Mouse (Mus musculus) cerebellum, postnatal 36 days (tissue): Measurements from ENCODE around the gene Apopt1.

Experiments used
- DNase-seq, 2 experiments: peaks; one replicate each; pipeline ENCODE4 v3.0.0; 2021 to 2022; ENCODE audit warnings: mixed read lengths in 2 of 2

The Apopt1 gene

DNA sequence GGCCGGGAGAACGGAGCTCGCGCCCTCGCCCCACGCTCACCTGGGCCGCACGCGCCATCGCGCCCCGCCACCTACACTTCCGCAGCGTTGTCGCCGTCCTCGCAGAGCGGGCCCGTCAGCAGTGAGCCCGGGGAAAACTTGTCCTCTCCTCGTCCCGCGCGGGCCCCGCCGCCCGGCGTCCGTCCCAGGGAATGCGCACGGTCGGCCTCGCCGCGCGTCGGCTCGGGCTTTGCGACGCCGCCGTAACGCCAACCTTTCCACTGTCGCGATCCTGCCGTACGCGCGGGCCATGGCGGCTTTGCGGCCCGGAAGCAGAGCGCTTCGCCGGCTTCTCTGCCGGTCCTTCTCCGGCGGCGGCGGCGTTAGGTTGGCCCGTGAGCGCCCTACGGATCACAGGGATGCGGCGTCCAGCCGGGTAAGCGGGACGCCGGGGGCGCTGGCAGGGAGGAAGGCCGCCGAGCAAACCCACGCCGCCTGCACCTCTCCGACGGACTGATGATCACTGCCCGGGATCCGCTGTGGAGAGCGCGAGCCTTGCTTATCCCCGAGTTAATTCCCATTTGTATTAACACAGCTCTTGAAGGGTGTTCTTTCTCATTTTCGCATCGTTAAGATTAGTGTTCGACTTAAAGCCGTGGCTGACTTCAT is at the start of gene Apopt1, which contains the start of gene Bag5:
Gene Apopt1 (plus strand): TSS at position 258 of the 648 bp plus-strand sequence.
Gene Bag5 (minus strand): TSS at position 254 of the 648 bp plus-strand sequence.
- peak; percentile 94 to 95 for DNase-seq

DNA sequence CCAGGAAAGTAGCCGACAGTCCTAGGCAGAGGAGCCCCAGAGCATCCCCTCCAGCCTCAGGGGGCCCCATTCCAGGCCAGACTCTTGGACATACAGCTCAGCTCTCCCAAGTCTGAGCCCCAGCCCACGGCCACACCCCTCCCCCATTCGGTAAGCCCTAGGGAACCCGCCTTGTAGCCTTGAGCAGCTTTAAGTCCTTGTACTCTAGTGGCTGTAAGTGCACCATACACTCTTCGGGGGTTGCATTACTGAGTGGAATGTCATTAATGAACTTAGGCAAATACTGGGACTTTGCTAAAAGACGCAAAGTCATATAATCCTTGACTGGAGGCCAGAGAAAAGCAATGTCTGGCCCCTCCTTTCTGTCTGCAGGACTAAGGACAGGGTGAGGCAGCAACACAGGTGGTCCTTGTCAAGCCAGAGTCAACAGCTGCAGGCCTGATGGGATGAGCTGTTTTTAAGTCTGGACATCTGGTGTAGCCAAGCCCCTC is 48.9 kb upstream of the Apopt1 start:
- no peak for DNase-seq

DNA sequence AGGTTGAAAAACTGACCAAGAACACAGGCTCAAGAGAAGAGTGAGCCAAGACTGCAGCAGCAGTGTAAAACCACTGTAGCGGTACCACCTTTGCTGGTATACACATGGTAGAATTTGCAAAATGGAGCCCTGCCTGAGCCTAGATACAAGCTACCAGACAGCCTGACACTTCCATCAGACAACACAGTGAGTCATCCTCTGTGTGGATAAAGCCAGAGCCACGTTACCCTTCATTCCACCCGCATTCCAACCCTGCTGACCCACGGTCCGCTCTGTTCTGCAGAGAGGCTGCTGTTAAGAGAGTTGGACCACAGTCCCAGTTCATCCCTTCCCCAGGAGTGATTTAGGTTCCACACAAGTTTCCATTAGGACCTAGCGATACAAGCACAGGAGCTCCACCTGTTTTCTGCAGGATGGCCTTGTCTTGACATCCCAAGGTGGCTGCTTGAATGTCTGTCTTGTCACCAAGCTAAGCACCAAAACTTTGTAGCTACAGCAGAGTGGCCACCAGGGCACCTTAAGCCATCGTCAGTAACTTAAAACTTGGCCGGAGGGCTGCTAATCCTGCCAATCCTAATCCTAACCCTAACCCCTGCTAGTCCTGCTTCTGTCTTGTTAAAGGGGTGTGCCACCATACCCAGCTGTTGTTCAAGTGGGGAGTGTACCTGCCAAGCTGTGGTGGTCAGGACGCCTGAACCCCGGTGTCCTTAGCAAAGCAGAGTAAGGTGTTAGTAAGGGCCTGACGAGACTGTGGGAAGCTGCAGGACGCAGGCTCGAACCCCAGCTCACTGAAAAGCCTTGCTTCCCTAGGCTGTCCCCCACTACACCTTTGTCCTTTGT is 47.8 kb upstream of the Apopt1 start:
- no peak for DNase-seq

DNA sequence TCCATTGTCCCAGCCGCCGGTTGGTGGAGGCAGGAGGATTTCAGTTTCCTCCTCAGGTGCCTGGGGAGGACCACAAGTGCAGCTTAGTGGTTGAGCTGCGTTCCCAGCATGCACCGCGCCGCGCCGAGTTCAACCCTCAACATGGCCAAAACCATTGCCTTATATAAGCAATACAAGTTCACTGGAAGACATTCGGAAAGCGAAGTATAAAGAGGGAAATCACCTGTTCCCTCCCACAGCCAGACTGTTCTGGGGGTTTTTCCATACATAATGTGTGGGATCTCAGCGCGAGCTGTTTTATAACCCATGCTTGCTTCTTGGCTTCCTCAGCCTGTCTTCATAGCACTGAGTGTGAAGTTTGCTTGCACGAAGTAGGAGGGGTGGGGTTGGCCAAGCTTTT is 46.7 kb upstream of the Apopt1 start:
- no peak for DNase-seq

GRCm38 (mm10) chr12:111667421-111667820 is 45.6 kb upstream of the Apopt1 start:
- no peak for DNase-seq

DNA sequence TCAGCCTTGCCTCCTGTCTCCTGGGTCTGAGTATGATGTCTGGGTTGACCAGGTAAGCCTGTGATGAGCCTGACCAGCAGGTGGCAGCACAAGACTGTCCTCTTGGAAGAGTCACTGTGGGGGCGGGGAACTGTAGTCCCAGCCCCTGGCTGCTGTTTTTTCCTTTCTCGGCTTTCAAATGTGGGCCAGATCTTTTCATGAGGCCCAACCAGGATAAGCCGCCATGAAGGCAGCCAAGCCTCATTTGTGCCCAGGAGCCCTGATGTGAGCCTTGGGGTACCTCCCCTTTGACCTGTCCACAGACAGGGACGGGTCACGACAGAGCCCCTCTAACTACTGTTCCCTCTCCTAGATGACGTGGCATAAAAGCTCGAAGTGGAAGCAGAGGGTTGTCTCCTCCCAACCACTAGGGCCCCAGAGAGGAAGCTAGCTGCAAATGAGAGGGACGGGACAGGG is 44.6 kb upstream of the Apopt1 start:
- peak; percentile 98 to 99 for DNase-seq

GRCm38 (mm10) chr12:111669000-111669788 is 43.9 kb upstream of the Apopt1 start:
- DNase-seq, result peak in 1 of 2 experiments; percentile 48

DNA sequence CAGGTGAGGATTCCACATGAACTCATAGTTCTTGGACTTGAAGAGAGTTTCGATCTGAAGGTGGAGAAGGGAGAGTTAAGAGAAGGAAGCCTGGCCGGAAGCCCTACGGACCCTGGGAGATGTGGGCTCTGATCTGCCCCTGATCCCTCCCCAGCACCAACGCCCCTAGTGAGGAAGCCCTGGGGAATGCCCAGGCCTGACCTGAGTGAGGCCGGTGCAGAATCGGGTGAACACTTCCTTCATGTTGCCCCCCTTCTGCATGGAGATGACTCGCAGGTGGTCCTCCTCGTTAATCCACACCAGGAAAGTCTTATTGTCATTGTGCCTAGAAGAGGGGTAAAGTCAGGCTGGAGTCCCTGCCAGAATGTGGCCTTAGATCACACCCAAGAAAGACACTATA is 43.1 kb upstream of the Apopt1 start:
- DNase-seq, result no peak

DNA sequence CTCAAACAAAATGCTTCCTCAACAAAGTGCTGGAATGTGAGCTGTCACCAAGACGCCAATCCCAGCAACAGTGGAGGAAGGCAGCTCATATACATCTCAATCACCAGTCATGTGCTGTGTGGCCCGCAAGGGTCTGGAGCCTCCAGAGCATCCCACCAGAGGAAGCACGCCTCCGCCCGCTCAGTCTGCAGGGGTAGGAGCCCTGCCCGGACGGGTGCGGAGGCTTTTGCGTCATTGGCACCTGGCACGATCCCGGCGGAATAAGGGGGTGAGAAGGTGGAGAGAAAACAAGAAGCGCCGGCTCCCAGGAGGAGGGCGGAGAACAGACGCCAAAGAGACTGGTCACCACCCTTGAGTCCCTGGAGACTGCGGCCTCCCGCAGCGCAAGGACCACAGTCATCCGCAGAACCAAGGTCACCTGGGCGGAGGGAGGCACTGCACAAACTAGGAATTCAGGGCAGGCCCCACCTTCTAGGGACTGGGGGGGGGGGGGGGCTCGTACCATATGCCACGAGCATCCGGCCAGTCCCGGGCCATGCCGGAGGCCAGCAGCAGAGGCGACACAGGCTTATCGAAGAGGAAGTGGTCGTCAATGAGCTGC is 42.6 kb upstream of the Apopt1 start:
- peak; percentile 80 to 85 for DNase-seq

DNA sequence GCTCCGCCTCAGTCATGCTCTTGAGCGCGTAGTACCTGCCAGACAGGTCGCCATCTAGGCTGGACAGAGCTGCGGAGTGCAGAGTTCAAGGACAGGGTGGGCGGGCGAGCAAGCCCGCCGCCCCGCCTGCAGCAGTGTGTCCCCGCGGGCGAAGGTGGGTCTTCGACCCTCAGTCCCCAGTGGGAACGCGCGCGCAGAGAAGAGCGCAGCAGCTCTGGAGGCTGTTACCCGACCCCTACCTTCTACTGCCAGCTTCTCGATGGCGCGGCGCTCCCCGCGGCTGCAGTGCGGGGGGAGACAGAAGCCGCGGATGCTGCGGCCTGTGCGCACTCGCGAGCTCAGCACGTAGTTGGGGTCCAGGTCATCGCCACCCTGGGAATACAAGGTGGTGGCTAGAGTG is 42.1 kb upstream of the Apopt1 start:
- no peak for DNase-seq

DNA sequence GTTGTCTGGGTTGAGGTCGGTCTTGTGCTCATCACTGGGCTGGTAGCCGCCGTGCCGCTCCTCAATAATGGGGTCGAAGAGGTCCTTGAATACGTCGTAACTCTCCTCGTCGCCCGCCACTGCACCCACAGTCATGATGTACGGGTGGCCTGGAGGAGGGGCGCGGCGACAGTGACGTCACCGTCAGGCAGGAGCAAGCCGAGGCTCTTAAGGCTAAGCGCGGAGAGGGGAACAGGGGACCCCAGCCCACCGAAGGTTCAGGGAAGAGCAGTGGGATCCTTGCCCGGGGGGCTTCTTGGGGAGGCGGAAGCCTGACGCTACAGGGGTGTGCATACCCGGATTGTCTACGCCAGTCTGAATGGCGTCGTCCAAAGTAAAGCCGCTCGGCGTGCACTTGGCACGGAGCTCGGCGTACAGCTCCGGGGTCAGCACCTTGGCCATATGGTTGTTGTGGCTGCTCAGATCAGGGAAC is 41.6 kb upstream of the Apopt1 start:
- peak; percentile 81 for DNase-seq

DNA sequence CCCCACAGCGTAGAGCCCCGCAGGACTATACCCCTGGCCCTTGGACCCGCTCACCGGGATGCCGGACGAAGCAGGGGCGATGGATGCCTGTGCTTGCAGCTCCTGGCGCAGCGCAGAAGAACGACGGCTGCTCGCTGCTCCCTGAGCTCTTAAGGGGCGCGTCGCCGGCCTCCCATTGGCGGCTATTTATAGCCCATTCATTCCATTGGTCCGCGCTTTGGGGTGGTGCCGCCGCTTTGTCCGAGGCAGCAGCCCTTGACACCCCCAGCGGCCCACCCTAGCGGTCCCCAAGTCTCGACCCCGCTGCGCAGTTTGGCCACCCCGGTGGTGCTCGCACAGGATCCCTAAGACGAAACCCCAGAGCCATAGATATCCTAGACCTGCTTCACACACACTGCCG is 40.9 kb upstream of the Apopt1 start, which contains the start of gene Ckb:
Gene Ckb (minus strand): TSS at position 163 of the 400 bp plus-strand sequence.
- peak; percentile 93 for DNase-seq

- no peak for DNase-seq
Observed at GRCm38 (mm10) chr12:111672581-111672980, 40.5 kb upstream of the Apopt1 start.

GRCm38 (mm10) chr12:111674850-111675486 is 38.1 kb upstream of the Apopt1 start:
- no peak for DNase-seq

- DNase-seq, result no peak
Observed at GRCm38 (mm10) chr12:111675797-111676580, 37.1 kb upstream of the Apopt1 start.

- no peak for DNase-seq
Observed at GRCm38 (mm10) chr12:111677421-111677820, 35.6 kb upstream of the Apopt1 start.

DNA sequence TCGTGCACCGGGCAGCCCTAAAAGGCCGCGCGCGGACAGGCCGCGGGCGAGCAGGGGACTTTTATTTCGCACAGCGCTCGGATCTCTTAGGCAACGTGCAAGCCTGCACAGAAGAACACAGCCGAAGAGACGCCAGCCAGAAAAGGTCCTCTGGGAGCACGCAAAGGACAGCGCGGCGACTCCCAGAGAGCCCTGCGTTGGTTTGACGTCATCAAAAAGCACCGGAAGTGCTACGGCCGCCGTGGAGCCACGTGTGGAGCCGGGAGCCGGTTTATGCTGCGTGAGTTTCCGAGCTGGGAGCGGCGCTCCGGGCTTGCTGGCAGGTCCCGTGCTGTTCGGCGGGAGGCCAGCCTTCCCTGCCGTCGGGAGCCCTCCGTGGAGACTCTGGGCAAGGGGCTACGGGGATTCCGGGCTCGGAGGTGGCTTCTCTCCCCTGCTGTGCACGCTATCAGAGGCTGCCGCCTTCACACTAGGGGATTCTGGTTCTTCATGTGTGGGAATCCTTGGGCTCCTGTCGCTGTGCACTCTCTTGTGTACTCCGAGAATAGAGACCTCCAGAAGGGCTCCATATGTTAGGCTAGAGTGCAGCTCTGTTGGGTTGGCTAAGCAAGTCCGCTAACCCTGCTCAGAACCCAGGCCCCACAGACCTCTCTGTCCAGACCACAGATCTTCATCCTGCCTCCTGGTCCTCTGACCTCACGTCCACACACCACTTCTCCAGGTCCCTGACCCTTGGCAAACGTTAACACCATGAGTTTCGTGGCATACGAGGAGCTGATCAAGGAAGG is 35.0 kb upstream of the Apopt1 start, which contains the start of gene Trmt61a:
Gene Trmt61a (plus strand): TSS at position 224 of the 788 bp plus-strand sequence.
- peak; percentile 89 to 90 for DNase-seq

GRCm38 (mm10) chr12:111678670-111678933 is 34.5 kb upstream of the Apopt1 start:
- no peak for DNase-seq

- no peak for DNase-seq
Observed at GRCm38 (mm10) chr12:111678997-111679396, 34.1 kb upstream of the Apopt1 start.

- DNase-seq, result no peak
Observed at GRCm38 (mm10) chr12:111680661-111681060, 32.4 kb upstream of the Apopt1 start.
